Mouse (Mus musculus): Measurements from ENCODE around the gene Oxsr1. TPM values are rescaled to one million over a fixed set of nuclear protein-coding genes. Genes with fewer than 3 reads are reported as not detected.
"Not testable (repeated sequence)": the region's sequence is repeated elsewhere in the genome, so short reads cannot be mapped to it uniquely, and the experiment has no call there.

The Oxsr1 gene
- polyA plus RNA-seq, 1 experiment: 47.9 TPM

GRCm38 (mm10) chr9:119290791-119291190 is 31.4 kb downstream of the Oxsr1 start:
- Histone ChIP-seq H3K4me1 (ENCODE audit: control insufficient read depth, insufficient read depth, low read length) (no peaks in the 10 kb centered on the region), H3K4me3 (replicated peaks; ENCODE audit: insufficient read depth, low read depth, low read length) (no peak overlapping the region), H3K27me3 (ENCODE audit: control insufficient read depth, insufficient read depth, low read length) (no peaks in the 10 kb centered on the region), H3K27ac (ENCODE audit: insufficient read depth, low read length) (no peak overlapping the region)
- no peak for TF ChIP-seq POLR2A (IDR thresholded peaks at IDR 0.05; ENCODE audit: borderline replicate concordance, insufficient read depth, low read length)
- no peak for TF ChIP-seq CTCF (IDR thresholded peaks at IDR 0.05; ENCODE audit: borderline replicate concordance, insufficient read depth, low read depth, low read length)
- no peak for DNase-seq
- 90% methylated on average over 3 of the region's 3 CpGs for WGBS

GRCm38 (mm10) chr9:119280894-119281682 is 41.1 kb downstream of the Oxsr1 start:
- Histone ChIP-seq H3K4me3 (replicated peaks; ENCODE audit: insufficient read depth, low read depth, low read length) (no peak overlapping the region), H3K4me1 (ENCODE audit: control insufficient read depth, insufficient read depth, low read length) (0 out of 2 replicates have a peak, but pooled peaks cover 4% of the 10 kb centered on the region), H3K27ac (ENCODE audit: insufficient read depth, low read length) (no peak overlapping the region), H3K27me3 (ENCODE audit: control insufficient read depth, insufficient read depth, low read length) (no peaks in the 10 kb centered on the region)
- no peak for DNase-seq
- no peak for TF ChIP-seq POLR2A (IDR thresholded peaks at IDR 0.05; ENCODE audit: borderline replicate concordance, insufficient read depth, low read length)
- 95% methylated on average over 5 of the region's 5 CpGs for WGBS

- 0 out of 2 replicates have a peak, but pooled peaks cover 4% of the 10 kb centered on the region for H3K4me1 ChIP-seq (ENCODE audit: control insufficient read depth, insufficient read depth, low read length)
- 94% methylated on average over 5 of the region's 5 CpGs for WGBS
- TF ChIP-seq CTCF (IDR thresholded peaks at IDR 0.05; ENCODE audit: borderline replicate concordance, insufficient read depth, low read depth, low read length): no peak
- TF ChIP-seq POLR2A (IDR thresholded peaks at IDR 0.05; ENCODE audit: borderline replicate concordance, insufficient read depth, low read length): no peak
- no peaks in the 10 kb centered on the region for H3K27me3 ChIP-seq (ENCODE audit: control insufficient read depth, insufficient read depth, low read length)
- no peak for DNase-seq
- no peak overlapping the region for H3K4me3 ChIP-seq (replicated peaks; ENCODE audit: insufficient read depth, low read depth, low read length)
- no peak overlapping the region for H3K27ac ChIP-seq (ENCODE audit: insufficient read depth, low read length)
Observed at GRCm38 (mm10) chr9:119278031-119278430, 44.2 kb downstream of the Oxsr1 start.

GRCm38 (mm10) chr9:119276321-119276720 is 45.9 kb downstream of the Oxsr1 start:
- TF ChIP-seq CTCF (IDR thresholded peaks at IDR 0.05; ENCODE audit: borderline replicate concordance, insufficient read depth, low read depth, low read length) (no peak), POLR2A (IDR thresholded peaks at IDR 0.05; ENCODE audit: borderline replicate concordance, insufficient read depth, low read length) (no peak)
- peak; percentile 55 to 60 for DNase-seq
- Histone ChIP-seq H3K4me1 (ENCODE audit: control insufficient read depth, insufficient read depth, low read length) (0 out of 2 replicates have a peak, but pooled peaks cover 4% of the 10 kb centered on the region), H3K27ac (ENCODE audit: insufficient read depth, low read length) (no peak overlapping the region), H3K4me3 (replicated peaks; ENCODE audit: insufficient read depth, low read depth, low read length) (no peak overlapping the region), H3K27me3 (ENCODE audit: control insufficient read depth, insufficient read depth, low read length) (no peaks in the 10 kb centered on the region)
- 15% methylated on average over 7 of the region's 7 CpGs for WGBS

- not testable (repeated sequence) for H3K27ac ChIP-seq (ENCODE audit: insufficient read depth, low read length); H3K4me3 ChIP-seq (replicated peaks; ENCODE audit: insufficient read depth, low read depth, low read length); DNase-seq; H3K27me3 ChIP-seq (ENCODE audit: control insufficient read depth, insufficient read depth, low read length); H3K4me1 ChIP-seq (ENCODE audit: control insufficient read depth, insufficient read depth, low read length)
- WGBS: 95% methylated on average over 5 of the region's 5 CpGs
Observed at GRCm38 (mm10) chr9:119274814-119275213, 47.4 kb downstream of the Oxsr1 start.

GRCm38 (mm10) chr9:119271496-119271895 is 50.7 kb downstream of the Oxsr1 start:
- DNase-seq: no peak
- Histone ChIP-seq H3K4me3 (replicated peaks; ENCODE audit: insufficient read depth, low read depth, low read length) (no peak overlapping the region), H3K27me3 (ENCODE audit: control insufficient read depth, insufficient read depth, low read length) (no peaks in the 10 kb centered on the region), H3K4me1 (ENCODE audit: control insufficient read depth, insufficient read depth, low read length) (0 out of 2 replicates have a peak, but pooled peaks cover 4% of the 10 kb centered on the region), H3K27ac (ENCODE audit: insufficient read depth, low read length) (no peak overlapping the region)
- TF ChIP-seq CTCF (IDR thresholded peaks at IDR 0.05; ENCODE audit: borderline replicate concordance, insufficient read depth, low read depth, low read length): no peak
- TF ChIP-seq POLR2A (IDR thresholded peaks at IDR 0.05; ENCODE audit: borderline replicate concordance, insufficient read depth, low read length): no peak
- WGBS: 82% methylated on average over 4 of the region's 4 CpGs

GRCm38 (mm10) chr9:119268588-119269145 is 53.6 kb downstream of the Oxsr1 start:
- peak in 1 of 2 experiments; percentile 8 for DNase-seq
- H3K27ac ChIP-seq (ENCODE audit: insufficient read depth, low read length): no peak overlapping the region
- 65% methylated on average over 11 of the region's 11 CpGs for WGBS

GRCm38 (mm10) chr9:119268120-119268519 is 54.1 kb downstream of the Oxsr1 start:
- H3K27me3 ChIP-seq (ENCODE audit: control insufficient read depth, insufficient read depth, low read length): no peaks in the 10 kb centered on the region
- H3K27ac ChIP-seq (ENCODE audit: insufficient read depth, low read length): no peak overlapping the region
- TF ChIP-seq POLR2A (IDR thresholded peaks at IDR 0.05; ENCODE audit: borderline replicate concordance, insufficient read depth, low read length) (no peak), CTCF (IDR thresholded peaks at IDR 0.05; ENCODE audit: borderline replicate concordance, insufficient read depth, low read depth, low read length) (no peak)
- no peak for DNase-seq
- no peaks in the 10 kb centered on the region for H3K4me1 ChIP-seq (ENCODE audit: control insufficient read depth, insufficient read depth, low read length)
- WGBS: 83% methylated on average over 6 of the region's 6 CpGs
- no peak overlapping the region for H3K4me3 ChIP-seq (replicated peaks; ENCODE audit: insufficient read depth, low read depth, low read length)

More at GRCm38 (mm10) chr9:119268588-119269145, 53.6 kb downstream of the Oxsr1 start:
- Histone ChIP-seq H3K4me1 (ENCODE audit: control insufficient read depth, insufficient read depth, low read length) (no peaks in the 10 kb centered on the region), H3K27me3 (ENCODE audit: control insufficient read depth, insufficient read depth, low read length) (no peaks in the 10 kb centered on the region), H3K4me3 (replicated peaks; ENCODE audit: insufficient read depth, low read depth, low read length) (no peak overlapping the region)
- TF ChIP-seq POLR2A (IDR thresholded peaks at IDR 0.05; ENCODE audit: borderline replicate concordance, insufficient read depth, low read length) (no peak), CTCF (IDR thresholded peaks at IDR 0.05; ENCODE audit: borderline replicate concordance, insufficient read depth, low read depth, low read length) (no peak)

GRCm38 (mm10) chr9:119266121-119266395 is 56.2 kb downstream of the Oxsr1 start:
- not testable (repeated sequence) for H3K27ac ChIP-seq (ENCODE audit: insufficient read depth, low read length); DNase-seq; H3K27me3 ChIP-seq (ENCODE audit: control insufficient read depth, insufficient read depth, low read length); H3K4me1 ChIP-seq (ENCODE audit: control insufficient read depth, insufficient read depth, low read length); H3K4me3 ChIP-seq (replicated peaks; ENCODE audit: insufficient read depth, low read depth, low read length)
- WGBS: 92% methylated on average over 5 of the region's 5 CpGs

GRCm38 (mm10) chr9:119265373-119266120 is 56.7 kb downstream of the Oxsr1 start:
- WGBS: 68% methylated on average over 1 of the region's 1 CpGs
- DNase-seq; H3K27ac ChIP-seq (ENCODE audit: insufficient read depth, low read length); H3K4me3 ChIP-seq (replicated peaks; ENCODE audit: insufficient read depth, low read depth, low read length); H3K27me3 ChIP-seq (ENCODE audit: control insufficient read depth, insufficient read depth, low read length); H3K4me1 ChIP-seq (ENCODE audit: control insufficient read depth, insufficient read depth, low read length): not testable (repeated sequence)

Measured in cerebellum, adult 2 months (tissue).